Mouse (Mus musculus) small intestine, adult 2 months (tissue): ENCODE data around the gene Wdr59.

Experiments
- CTCF ChIP-seq: fragments of 200-500 bp; IDR thresholded peaks from 2 replicates; pipeline ENCODE4 v1.5.1; 2012; ENCODE audit warnings: low read depth, mild to moderate bottlenecking, control low read depth, inconsistent platforms, low read length, moderate library complexity, mixed read lengths; ENCODE audit not compliant: insufficient replicate concordance, insufficient read length; ENCODE audit errors: extremely low read depth
- POLR2A ChIP-seq: fragments of 200-500 bp; IDR thresholded peaks from 2 replicates; pipeline ENCODE4 v1.6.1; 2012; ENCODE audit warnings: low read depth, mild to moderate bottlenecking, control low read depth, inconsistent platforms, low read length, moderate library complexity

- TF ChIP-seq CTCF (no peak), POLR2A (no peak)
Observed at GRCm38 (mm10) chr8:111569926-111570325, 48.0 kb upstream of the Wdr59 start.
